Mouse (Mus musculus) stomach, postnatal 0 days (tissue): ENCODE data around the gene Ctcf.

Experiments used
- CTCF ChIP-seq: IDR thresholded peaks from 2 replicates; pipeline ENCODE4 v1.5.1; 2016; ENCODE audit warnings: antibody characterized with exemption, low read depth, mild to moderate bottlenecking, moderate library complexity
- EP300 ChIP-seq: optimal IDR thresholded peaks from 2 replicates; pipeline ENCODE3; 2016; ENCODE audit warnings: antibody characterized with exemption

DNA sequence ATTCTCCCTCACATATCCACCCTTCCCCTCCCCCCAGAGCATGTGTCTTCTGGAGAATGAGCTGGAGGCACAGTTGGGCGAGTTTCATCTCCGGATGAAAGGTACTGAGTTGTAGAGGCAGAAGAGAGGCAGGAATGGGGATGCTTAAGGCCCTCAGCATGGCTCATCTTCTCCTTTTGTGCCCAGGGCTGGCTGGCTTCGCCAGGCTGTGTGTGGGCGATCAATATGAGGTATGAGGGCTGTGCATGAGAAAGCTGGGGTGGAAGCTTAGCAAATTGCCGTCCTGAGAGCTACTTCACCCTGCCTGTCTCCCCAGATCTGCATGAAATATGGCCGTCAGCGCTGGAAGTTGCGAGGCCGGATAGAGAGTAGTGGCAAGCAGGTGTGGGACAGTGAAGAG is 20.4 kb upstream of the Ctcf start:
- TF ChIP-seq CTCF (no peak), EP300 (no peak)
